Mouse (Mus musculus) layer of hippocampus, adult 9-11 months (tissue): Measurements from ENCODE around the gene Nbl1.
A peak's percentile ranks its signal among the peaks of the same experiment; 100 is the strongest.

Experiments
- DNase-seq: peaks from one replicate; pipeline ENCODE4 v3.0.0; 2022

The Nbl1 gene

DNA sequence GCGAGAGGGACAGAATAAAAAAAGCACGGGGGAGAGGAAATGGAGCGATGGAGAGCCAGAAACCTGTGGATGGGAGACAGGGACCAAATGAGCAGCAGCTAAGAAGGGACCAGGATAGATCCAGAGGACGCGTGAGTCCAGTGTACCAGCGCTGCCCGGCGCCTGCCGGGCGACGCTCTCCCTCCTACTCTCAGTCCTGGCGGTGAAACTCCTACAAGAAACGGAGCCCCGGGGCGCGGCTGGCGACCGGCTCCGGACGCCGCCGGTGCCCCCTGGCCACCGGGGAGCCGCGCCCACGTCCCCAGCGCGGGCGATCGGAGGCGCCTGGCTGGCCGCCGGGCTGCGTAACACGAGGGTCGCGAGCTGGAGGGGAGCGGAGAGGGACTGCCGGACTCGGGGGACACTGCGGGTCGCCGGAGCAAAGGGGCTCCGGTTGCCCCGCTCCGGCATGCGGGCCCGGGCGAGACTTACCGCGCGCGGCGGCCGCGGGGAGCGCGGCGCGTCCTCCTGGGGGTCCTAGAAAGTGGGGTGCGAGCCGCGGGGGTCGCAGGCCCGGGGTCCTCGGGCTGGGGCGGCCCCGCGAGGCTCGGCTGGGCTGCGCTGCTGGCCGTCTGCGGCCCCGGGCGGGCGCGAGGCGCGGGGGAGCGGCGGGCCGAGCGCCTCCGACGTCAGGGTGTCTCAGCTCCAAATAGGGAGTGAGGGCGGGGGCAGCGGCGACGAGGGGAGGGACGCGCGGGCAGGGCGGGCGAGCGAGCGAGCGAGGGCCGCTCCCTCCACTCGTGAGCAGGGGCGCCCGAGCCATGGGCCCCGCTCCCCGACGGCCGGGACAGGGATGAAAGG, at the start of gene Nbl1:
Gene Nbl1, minus strand, starts transcription at position 638 of the 840 bp plus-strand sequence.
- no peak for DNase-seq

GRCm38 (mm10) chr4:139141785-139142184, 49.0 kb upstream of the Nbl1 start:
- DNase-seq: no peak

- no peak for DNase-seq
These were observed 47.5 kb upstream of the Nbl1 start for GRCm38 (mm10) chr4:139140267-139140666.

GRCm38 (mm10) chr4:139136011-139136410, 43.2 kb upstream of the Nbl1 start:
- no peak for DNase-seq

GRCm38 (mm10) chr4:139133109-139133508, 40.3 kb upstream of the Nbl1 start:
- no peak for DNase-seq

GRCm38 (mm10) chr4:139131858-139132672, 39.3 kb upstream of the Nbl1 start:
- DNase-seq: peak; percentile 9

DNA sequence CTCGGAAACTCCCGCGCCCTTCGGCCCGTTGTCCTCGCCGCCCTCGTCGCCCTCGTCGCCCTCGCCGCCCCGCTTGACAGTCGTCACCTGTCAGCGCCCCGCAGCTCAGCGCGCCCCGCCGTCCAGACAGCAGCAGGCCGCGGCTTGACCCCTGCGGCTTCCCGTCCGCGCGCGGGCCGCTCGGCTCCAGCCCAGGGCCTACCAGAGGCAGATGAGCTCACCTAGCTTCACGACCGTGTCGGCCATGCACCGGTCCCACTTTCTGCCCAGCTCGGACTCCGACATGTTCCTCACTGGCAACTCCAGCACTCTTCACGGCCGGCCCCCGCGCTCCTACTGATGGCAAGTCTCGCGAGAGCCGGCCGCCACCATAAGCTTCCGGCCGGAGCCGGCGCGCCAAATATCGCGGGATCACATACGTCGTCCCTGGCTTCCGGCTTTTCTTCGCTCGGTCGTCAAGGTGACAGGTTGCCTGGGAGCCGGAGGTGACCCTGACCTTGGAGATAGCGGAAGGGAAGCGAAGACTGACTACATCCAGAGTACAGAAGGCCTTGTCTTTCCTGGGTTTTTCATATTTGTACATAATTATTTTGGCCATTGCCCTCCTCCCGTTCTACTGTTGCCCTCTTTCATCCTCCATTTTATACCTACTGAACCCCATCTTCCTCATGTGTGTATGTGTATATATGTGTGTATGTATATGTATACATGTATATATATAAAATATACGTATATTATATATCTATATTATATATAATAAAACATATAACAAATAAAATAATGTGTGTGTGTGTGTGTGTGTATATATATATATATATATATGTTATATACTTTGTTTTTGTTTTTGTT, 38.1 kb upstream of the Nbl1 start, which contains the start of gene Minos1:
Gene Minos1, minus strand, starts transcription at position 413 of the 849 bp plus-strand sequence.
- peak; percentile 98 for DNase-seq

DNA sequence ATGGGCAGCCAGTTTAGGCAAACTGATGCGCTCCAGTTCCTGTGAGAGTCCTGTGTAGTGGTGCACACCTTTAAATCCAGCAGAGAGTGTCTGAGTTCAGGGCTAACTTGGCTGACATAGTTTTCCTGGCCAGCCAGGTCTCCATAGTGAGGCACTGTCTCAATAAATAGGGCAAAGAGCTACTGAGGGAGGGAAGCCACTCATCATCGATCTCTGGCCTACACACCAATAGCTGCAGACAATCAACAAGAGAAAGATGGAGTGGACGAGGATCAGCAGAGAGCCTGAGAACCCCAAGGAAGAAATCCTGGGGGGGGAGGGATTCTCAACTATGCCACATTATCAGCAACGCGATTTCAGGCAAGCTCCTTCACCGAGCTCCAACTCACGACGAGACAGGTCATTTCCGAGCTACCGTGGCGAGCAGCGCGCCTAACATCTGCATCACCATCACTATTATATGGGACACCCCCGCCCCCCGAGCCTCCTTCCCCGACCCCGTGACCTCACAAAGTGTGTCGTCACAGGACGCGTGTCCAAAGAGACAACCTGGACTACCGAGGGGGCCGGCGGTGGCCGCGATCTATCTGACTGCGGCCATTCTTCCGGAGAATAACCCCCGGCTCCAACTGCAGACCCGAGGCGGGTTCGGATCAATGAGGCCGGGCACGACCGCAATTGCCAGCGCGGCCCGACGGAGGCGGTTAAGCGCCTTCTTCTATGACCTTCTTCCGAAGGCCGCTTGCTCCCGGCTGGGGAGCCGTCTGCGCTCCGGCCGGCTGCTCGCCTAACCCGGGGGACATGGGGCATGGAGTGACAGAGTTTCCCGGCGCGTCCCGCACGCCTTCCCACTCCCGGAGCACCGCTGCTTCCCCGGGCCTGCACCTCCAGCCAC, 37.3 kb upstream of the Nbl1 start:
- peak; percentile 19 for DNase-seq

DNA sequence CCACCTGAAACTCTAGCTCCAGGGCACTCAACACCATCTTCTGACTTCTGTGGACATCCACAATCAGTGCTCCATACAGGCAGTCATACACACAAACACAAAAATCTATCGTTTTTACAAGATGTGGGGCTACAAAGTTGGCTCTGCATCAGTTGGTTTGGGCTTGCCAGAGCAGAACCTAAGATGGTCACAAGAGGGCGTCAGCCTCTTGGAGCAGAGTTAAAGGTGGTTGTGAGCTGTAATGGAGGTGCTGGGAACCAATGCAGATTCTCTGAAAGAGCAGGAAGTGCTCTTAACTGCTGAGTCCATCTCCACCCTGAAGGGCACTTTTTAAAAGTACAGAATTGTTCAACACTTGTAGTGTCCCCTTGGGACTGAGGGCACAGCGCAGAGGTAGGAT, 33.7 kb upstream of the Nbl1 start:
- DNase-seq: no peak

- DNase-seq: no peak
These were observed 32.1 kb upstream of the Nbl1 start for GRCm38 (mm10) chr4:139124940-139125339.

- no peak for DNase-seq
These were observed 29.8 kb upstream of the Nbl1 start for GRCm38 (mm10) chr4:139122557-139122956.

DNA sequence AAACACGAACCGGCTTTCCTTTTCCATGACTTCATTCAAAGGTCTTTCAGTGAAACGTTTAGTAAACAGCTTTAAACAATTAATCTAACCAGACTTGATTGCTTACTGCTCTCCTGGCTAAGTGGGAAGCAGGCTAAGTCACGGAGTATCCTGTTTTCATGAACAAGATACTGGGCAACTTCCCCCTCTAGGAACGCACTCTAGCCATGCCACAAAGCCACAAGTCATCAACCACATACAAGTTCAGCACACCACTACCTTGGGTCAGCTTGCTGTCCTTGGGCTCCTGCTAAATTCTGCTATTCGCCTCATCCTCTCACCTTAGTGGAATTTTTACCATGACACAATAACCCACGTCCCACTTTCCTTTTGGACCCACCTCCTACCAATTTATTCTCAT, 28.2 kb upstream of the Nbl1 start:
- DNase-seq: no peak

GRCm38 (mm10) chr4:139120281-139120814, 27.6 kb upstream of the Nbl1 start:
- DNase-seq: no peak

DNA sequence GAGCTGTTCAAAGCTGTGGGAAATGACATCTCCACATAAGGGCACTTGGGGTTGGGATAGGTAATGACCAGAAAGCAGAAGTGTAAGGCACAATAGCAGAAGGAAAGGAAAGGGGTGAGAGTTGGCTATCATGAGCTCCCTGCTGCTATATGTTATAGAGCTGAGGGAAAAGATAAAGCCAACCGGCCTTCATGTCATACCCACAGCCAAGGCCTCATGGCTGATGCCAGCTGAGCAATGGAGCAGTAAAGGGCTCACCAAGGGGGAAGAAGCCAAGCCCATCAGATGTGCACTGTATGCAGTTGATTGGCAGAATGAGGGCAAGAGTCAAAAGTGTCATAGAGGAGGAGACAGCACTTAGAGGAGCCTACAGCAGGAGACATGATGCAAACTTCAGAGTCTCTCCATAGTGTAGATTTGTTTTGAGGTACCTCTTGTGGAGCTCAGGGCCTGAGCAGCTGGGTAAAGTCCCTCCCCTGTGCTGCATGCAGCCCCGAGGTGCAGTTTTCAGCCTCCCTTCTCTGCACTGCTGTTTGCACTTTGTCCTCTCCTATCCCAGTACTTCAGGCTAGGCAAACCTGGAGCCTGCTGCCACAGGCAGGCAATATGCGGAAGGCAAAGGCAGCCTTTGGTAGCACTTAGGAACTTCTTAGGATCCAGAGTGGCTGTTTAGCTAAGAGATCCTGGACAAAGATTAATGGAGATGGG, 23.7 kb upstream of the Nbl1 start:
- no peak for DNase-seq

DNA sequence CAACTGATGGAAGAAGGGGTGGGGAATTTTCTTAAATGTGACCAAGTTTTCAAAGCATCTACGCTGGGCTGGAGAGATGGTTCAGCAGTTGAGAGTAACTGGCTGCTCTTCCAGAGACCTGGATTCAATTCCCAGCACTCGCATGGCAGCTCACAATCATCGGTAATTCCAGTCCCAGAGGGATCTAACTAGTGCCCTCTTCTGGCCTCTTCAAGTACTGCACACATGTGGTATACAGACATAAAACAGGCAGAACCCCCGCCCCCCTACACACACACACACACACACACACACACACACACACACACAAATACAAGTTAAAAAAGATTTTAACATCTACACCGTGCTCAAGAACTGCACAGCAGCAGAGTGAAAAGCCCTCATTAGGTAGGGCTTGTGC, 22.9 kb upstream of the Nbl1 start:
- no peak for DNase-seq

GRCm38 (mm10) chr4:139112482-139112881, 19.7 kb upstream of the Nbl1 start:
- no peak for DNase-seq

DNA sequence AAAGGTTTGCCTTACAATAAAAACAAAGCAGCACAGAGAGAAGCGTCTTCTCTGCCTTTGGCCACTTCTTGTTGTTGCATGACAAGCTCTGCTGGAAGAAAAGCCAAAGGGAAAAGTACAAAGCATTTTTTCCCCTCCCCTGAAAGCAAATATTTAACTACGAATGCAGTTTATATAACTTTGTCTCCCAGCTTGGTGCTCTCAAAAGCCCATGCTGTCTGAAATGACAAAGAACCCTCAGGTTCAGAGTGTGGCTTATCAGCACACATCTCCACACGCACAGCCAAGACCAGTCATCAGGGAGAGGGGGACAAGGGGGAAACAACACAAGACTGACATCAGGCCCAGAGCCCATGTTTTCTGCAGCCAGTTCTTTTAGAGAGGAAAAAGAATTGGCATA, 18.6 kb upstream of the Nbl1 start:
- no peak for DNase-seq

GRCm38 (mm10) chr4:139110858-139111257, 18.1 kb upstream of the Nbl1 start:
- no peak for DNase-seq

DNA sequence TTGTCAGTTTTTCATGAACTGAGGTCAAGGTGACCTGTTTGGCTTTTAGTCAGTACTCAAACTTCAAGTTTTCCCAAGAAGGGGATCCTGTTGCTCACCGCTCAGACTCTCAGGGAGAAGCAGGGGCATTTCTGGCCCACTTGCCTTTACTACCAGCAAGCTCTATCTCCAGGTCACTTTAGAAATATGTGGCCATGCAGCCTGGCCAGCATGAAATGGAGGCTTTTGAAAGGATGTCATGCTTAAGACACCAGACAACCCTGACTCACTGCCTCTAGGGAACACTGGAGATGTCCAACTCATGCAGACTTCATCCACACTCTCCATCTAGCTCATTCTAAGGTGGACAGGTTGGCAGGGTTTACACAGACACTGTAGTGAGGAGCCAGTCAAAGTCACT, 12.7 kb upstream of the Nbl1 start:
- DNase-seq: no peak

DNA sequence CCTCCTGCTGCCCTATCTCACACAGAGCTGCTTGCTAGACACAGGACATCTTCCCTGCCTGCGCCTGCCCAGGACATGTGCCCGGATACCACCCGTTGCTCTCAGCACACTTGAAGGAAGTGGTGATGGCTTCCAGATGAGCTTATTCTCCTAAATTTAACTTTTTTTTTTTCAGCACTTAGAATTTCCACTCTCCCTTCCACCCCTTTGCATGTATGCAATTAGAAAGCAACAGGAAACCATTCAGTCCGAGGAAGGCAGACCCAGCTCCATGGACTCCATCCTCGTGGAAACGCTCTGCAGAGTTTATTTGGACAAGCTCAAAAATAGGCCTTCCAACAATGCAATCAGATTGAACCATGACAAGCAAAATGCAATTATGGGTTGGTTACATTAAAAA, 8.8 kb upstream of the Nbl1 start:
- DNase-seq: no peak

- no peak for DNase-seq
These were observed 7.5 kb upstream of the Nbl1 start for GRCm38 (mm10) chr4:139100326-139100725.
